Mouse (Mus musculus): ENCODE measurements around the gene Lyrm4.
A peak's percentile ranks its signal among the peaks of the same experiment; 100 is the strongest.
"Not testable (repeated sequence)": the region's sequence is repeated elsewhere in the genome, so short reads cannot be mapped to it uniquely, and the experiment has no call there.

The Lyrm4 gene

DNA sequence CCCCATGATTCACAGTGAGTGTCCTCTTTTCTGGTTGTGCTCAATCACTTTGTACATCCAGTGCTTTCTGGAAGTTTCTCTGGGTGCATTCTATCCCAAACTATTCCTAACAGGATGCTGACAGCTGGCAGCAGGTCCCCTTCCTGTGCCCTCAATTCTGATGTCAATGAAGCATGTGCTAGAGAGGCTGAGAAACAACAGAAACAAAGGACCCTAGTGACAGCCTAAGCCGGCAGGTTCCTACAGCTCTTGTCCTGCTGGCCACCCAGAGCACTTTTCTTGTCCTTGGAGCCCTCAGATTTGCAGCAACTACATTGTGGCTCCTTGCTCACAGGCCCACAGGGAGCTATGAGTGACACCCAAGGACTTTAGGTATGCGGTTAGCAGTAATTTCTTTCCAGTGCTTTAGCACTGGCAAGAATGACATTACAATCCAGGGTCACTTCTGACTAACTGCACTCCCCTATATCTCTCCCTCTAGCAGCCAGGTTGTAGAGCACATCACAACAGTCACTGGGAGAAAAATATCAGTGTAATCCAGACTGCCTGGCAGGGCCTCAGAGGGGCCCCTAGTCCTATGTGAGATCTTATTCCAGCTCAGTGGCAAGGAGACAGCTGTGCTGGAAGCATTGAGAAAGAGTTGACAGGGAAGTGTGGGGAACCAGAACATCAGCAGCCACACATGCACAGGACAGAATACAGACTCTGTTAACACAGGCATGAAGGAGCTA is 121.5 kb downstream of the Lyrm4 start:
- DNase-seq (ENCODE audit: inconsistent age in 2 of 2, low spot score in 1 of 2): peak; percentile 61 to 81

GRCm38 (mm10) chr13:35995231-35995630 is 122.1 kb downstream of the Lyrm4 start:
- DNase-seq (ENCODE audit: inconsistent age in 2 of 2, low spot score in 1 of 2): peak; percentile 30 to 61

DNA sequence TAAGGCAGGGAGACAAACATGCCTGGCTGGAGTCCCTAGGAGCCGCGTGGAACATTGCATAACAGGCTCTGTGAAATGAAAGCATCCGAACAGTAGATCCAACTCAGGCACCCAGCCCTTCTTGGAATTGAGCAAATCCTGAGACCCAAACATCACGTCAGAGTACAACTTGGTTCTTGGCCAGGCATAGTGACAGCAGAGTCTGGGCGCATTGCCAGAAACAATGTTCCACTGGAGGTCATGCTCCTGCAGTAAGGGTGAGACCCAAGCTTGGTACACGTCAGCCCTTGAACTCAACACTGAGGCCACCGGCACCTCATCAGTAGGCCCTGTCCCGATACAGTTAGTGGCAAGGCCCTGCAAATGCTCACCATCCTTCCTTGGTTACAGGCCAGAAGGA is 123.3 kb downstream of the Lyrm4 start:
- peak; percentile 95 to 98 for DNase-seq (ENCODE audit: inconsistent age in 2 of 2, low spot score in 1 of 2)

DNA sequence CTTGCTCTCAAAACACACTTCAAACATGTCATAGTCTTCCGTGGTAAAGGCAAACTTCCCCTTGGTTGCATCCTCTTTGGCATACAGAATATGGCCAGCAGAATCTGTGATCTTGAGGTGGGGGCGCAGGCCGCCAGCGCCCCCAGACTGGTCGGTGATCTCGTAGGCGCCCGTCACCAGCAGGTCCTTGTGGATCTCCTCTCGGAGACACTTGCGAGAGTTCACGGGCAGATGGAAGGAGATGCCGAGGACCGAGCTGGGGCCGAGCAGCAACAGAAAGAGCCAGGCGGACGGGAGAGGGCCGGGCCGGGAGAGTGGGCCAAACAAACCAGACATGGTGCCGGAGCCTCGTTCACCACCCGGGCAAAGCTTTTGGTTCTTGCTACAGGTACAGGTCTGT is 126.1 kb downstream of the Lyrm4 start:
- not testable (repeated sequence) for DNase-seq (ENCODE audit: inconsistent age in 2 of 2, low spot score in 1 of 2)

GRCm38 (mm10) chr13:35989329-35989728 is 128.0 kb downstream of the Lyrm4 start:
- DNase-seq (ENCODE audit: inconsistent age in 2 of 2, low spot score in 1 of 2): no peak

- no peak for DNase-seq (ENCODE audit: inconsistent age in 2 of 2, low spot score in 1 of 2)
These were observed 134.3 kb downstream of the Lyrm4 start for GRCm38 (mm10) chr13:35982985-35983384.

DNA sequence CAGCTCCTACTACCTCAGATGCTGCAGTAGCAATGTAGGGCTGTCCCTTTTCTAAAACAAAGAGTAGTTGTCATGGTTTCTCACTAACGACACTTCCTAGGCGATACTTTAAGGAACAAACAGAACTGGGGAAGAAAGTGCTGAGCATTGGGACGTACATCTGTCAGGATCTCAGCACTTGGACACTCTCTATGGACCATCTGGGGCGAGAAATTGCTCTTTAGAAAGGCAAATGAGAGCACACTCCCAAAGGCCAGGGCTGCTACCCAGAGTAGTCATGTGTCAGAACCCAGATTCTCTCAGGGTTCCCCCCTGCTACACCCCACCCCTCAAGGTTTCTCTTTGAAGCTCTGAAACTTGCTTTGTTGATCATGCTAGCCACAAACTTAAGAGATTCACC is 136.9 kb downstream of the Lyrm4 start:
- DNase-seq (ENCODE audit: inconsistent age in 2 of 2, low spot score in 1 of 2): no peak

DNA sequence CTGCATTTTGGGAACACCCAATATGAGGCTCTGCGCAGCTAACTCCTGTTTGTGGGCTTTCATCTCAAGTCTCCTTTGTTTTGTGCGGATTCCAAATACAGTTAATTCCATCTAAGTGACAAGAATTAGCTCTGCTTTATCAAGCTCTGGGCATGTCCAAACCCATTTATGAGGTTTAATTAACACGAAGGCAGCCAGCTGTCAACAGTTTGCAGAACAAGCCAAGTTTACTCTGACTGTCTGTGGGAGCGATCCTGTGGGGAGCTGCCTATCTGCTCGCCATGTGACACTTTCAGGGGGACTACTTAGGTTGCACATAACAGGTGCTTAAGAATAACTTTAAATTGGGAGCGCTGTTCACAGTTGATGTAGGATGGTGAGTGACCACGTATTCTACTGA is 140.4 kb downstream of the Lyrm4 start:
- no peak for DNase-seq (ENCODE audit: inconsistent age in 2 of 2, low spot score in 1 of 2)

GRCm38 (mm10) chr13:35969829-35970228 is 147.5 kb downstream of the Lyrm4 start:
- DNase-seq (ENCODE audit: inconsistent age in 2 of 2, low spot score in 1 of 2): no peak

DNA sequence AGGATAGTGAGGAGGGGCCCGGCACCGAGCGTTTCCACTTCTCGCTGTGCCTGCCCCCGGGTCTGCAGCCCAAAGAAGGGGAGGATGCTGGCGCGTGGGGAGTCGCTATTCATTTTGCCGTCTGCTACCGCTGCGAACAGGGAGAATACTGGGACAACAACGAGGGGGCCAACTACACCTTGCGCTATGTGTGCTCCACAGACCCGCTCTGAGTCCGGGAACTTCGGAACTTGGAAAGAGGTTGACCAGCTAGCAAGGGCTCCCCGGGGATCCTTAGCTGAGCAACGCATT is 147.9 kb downstream of the Lyrm4 start:
- DNase-seq (ENCODE audit: inconsistent age in 2 of 2, low spot score in 1 of 2): peak in 1 of 2 experiments; percentile 51

DNA sequence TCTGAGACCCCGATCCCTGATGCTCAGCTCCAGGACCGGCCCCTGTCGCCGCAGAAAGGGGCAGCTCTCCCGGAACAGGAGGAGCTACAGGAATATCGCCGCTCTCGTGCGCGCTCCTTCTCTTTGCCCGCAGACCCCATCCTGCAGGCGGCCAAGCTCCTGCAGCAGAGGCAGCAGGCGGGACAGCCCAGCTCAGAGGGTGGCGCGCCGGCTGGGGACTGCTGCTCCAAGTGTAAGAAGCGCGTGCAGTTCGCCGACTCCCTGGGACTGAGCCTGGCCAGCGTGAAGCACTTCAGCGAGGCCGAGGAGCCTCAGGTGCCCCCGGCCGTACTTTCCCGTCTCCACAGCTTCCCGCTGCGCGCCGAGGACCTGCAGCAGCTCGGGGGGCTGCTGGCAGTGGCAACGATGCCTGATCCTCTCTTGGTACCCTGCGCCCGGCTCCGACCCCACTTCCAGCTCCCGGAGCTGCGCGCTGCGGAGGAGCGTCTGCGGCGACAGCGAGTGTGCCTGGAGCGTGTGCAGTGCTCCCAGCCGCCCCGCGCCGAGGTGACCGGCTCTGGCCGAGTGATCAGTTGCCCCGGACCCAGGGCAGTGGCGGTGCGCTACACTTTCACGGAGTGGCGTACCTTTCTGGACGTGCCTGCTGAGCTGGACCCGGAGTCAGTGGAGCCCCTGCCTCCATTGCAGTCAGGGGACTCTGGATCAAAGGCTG is 148.5 kb downstream of the Lyrm4 start:
- no peak for DNase-seq (ENCODE audit: inconsistent age in 2 of 2, low spot score in 1 of 2)

DNA sequence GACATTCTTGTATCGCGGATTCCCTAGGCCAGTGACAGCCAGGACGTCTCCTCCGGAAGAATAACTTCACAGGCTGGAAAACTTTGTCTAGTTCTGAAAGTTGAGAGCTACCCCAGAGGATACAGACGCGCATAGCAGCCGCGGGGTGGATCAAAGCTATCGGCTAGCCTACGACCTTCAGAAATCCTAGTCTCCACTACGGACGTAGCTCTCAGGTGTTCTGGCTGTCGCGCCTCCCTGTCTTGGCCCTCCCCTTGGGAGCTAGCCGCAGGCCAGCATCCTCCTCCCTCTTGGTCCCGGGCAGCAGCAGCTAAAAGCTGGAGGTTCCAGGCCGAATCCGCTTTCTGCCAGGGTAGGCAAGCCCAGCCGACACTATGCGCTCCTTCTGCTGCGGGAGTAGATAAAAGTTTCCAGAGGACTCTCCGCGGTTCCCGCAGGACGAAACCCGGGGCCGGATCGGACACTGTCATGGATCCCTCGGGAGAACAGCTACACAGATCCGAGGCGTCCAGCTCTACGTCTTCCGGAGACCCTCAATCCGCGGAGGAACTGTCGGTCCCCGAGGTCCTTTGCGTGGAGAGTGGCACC is 149.1 kb downstream of the Lyrm4 start:
- peak; percentile 45 to 78 for DNase-seq (ENCODE audit: inconsistent age in 2 of 2, low spot score in 1 of 2)

- DNase-seq (ENCODE audit: inconsistent age in 2 of 2, low spot score in 1 of 2): no peak
These were observed 149.6 kb downstream of the Lyrm4 start for GRCm38 (mm10) chr13:35967690-35968089.

GRCm38 (mm10) chr13:35963583-35963982 is 153.7 kb downstream of the Lyrm4 start:
- peak in 1 of 2 experiments; percentile 69 for DNase-seq (ENCODE audit: inconsistent age in 2 of 2, low spot score in 1 of 2)

DNA sequence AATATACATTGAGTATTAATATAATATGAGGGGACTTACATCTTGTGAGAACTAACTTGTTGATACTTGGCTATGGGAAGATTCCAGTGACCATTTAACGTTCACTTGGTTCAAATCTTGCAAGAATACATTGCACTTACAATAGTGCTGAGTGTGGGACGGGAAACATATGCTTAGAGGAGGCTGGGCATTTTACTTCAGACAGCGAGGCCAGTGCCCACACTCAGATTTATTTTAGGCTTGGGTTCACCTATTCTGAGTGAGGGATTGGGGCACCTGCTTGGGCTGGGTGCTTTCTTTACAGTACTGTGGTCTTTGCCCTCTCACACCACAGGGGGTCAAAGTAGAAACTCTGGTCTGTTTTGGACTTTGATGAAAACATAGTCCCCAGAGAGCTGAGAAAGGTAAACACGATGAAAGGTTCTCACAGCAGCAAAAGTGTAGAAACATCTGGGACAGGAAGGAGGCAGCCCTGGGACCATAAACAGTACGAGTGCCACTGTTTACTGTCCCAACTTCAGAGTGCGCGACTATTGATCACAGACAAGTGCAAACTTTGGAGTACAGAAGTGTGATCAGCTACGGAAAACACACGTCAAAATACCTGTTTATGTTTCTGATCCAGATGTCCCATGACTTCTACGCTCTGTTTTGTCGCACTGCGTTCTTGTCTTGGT is 157.8 kb downstream of the Lyrm4 start:
- DNase-seq (ENCODE audit: inconsistent age in 2 of 2, low spot score in 1 of 2): no peak

DNA sequence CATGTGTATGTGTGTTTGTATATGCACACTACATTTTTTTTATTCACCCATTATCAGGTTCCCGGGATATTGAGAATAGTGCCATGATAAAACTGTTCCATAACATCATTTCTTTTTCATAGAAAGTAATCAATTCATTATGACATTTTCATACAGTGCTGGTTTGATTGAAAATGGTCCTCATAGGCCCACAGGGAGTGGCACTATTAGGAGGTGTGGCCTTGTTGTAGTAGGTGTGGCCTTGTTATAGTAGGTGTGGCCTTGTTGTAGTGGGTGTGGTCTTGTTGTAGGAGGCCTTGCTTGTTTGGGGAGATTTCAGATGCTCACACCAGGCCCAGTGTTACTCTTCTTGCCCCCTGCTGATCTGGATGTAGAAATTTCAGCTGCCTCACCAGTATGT is 158.8 kb downstream of the Lyrm4 start, which contains the start of gene Ppp1r3g:
Gene Ppp1r3g (plus strand): TSS at position 301 of the 400 bp plus-strand sequence.
- no peak for DNase-seq (ENCODE audit: inconsistent age in 2 of 2, low spot score in 1 of 2)

GRCm38 (mm10) chr13:35949814-35950455 is 167.4 kb downstream of the Lyrm4 start:
- no peak for DNase-seq (ENCODE audit: inconsistent age in 2 of 2, low spot score in 1 of 2)

GRCm38 (mm10) chr13:35947354-35948000 is 169.8 kb downstream of the Lyrm4 start:
- DNase-seq (ENCODE audit: inconsistent age in 2 of 2, low spot score in 1 of 2): peak; percentile 66 to 89

- no peak for DNase-seq (ENCODE audit: inconsistent age in 2 of 2, low spot score in 1 of 2)
These were observed 170.5 kb downstream of the Lyrm4 start for GRCm38 (mm10) chr13:35946659-35947353.

DNA sequence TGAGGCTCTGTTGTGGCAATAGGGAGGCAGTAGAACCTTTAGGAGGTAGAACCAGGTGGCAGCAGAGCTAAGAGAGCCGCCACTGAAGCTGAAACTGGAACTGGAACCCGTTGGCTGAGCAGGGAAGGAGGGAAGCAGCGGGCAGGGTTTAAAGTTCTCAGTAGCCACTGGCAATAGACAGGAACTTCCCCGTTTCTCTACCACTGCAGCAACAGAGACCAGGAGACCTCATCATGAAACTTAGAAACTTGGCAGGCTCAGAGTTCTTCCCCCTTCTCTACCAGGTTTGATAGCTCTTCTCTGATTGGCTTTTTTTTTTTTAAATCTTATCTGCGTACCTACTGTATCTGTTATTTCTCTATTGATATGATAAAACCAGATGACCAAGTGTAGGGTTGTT is 176.4 kb downstream of the Lyrm4 start:
- no peak for DNase-seq (ENCODE audit: inconsistent age in 2 of 2, low spot score in 1 of 2)

Data from adrenal gland, adult (tissue).